ENCODE assay signal across 8 mouse cellular contexts in the genomic region with DNA sequence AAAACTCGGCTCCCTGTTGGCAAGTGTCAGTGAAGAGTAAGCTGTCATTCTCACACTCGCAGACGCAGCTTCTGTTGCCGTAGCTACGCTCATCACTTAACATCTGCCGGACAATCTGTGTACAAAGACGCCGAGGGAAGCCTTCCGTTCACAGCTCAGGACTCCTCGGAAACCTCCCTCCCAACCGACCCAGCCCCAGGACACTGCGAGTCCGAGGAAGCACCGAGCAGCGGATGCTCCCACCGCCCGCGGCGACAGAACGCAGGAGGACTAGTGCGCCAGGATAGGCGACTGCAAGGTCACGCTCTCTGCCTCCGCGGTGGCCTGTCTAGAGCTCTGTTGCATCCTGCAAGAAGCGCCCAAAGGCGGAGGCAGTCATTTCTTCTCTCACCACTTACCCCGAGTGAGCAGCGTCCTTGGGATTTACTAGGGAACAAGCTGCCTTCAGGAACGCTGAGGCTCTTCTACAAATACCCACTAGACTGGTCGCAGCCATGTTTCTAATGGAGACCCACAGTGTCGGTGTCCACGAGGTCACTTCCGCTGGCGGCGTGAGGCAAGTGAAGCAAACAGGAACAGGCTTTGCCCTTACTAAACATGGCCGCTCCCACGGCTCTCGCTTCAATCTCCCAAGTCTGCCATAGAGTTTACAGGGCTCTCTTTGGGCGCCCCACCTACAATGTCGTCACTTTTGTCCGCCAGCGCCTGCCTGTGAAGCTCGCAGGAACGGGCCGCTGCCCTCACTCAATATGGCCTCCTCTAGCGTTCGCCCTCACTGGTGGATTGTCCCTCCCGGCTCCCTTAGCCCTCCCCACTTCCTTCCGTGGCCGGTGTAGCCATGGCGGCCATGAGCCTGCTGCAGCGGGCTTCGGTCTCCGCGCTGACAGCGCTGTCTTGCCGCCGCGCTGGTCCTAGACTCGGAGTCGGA. TPM values are rescaled to one million over a fixed set of nuclear protein-coding genes. Genes with fewer than 3 reads are reported as not detected.
DNase-seq lines count a peak whose midpoint lies in the region; ATAC-seq and TF ChIP-seq lines count a peak whose summit lies in the region.

A gene (plus strand): TSS at position 747 of the 928 bp plus-strand sequence.

- 0 out of 2 replicates have a peak, but pooled peaks have one; percentile 10 for TF ChIP-seq CTCF in liver, embryonic 14.5 days (IDR thresholded peaks at IDR 0.05; ENCODE audit: low read depth)
- TF ChIP-seq CTCF in stomach, postnatal 0 days (IDR thresholded peaks at IDR 0.05; ENCODE audit: low read depth) = no peak; the same call in 1 of the 2 replicates

- peaks cover 24% of the 10 kb centered on the region for H3K4me1 ChIP-seq in forebrain, embryonic 10.5 days
- peaks cover 19% of the 10 kb centered on the region for H3K4me1 ChIP-seq in heart, embryonic 15.5 days (replicated peaks)
- H3K4me1 ChIP-seq in liver, embryonic 14.5 days (replicated peaks; ENCODE audit: control insufficient read depth in 2 of 2, insufficient read depth in 2 of 2, low read length in 1 of 2) = peaks cover 12 to 14% of the 10 kb centered on the region in 2 experiments
- H3K4me1 ChIP-seq in neural tube, embryonic 11.5 days (ENCODE audit: control insufficient read depth, insufficient read depth, low read length) = peaks cover 8% of the 10 kb centered on the region; the same call in 1 of the 2 replicates
- H3K4me1 ChIP-seq in stomach, postnatal 0 days (replicated peaks; ENCODE audit: control insufficient read depth, insufficient read depth) = no peaks in the 10 kb centered on the region

- under 1% methylated on average over 62 of the region's 62 CpGs for WGBS in forebrain, embryonic 10.5 days
- WGBS in heart, embryonic 15.5 days = under 1% methylated on average over 62 of the region's 62 CpGs
- WGBS in liver, embryonic 14.5 days (ENCODE audit: insufficient replicate concordance) = under 1% methylated on average over 62 of the region's 62 CpGs
- WGBS in neural tube, embryonic 11.5 days = under 1% methylated on average over 62 of the region's 62 CpGs
- under 1% methylated on average over 60 of the region's 62 CpGs for WGBS in stomach, postnatal 0 days

- peak within 1 kb of the TSS; percentile 78 for H3K9ac ChIP-seq in heart, embryonic 15.5 days
- H3K9ac ChIP-seq in liver, embryonic 14.5 days (replicated peaks) = peak within 1 kb of the TSS; percentile 75
- peak within 1 kb of the TSS; percentile 85 for H3K9ac ChIP-seq in neural tube, embryonic 11.5 days (ENCODE audit: low read length)
- peak within 1 kb of the TSS; percentile 77 for H3K9ac ChIP-seq in stomach, postnatal 0 days (ENCODE audit: low read length)

- peak within 1 kb of the TSS; percentile 64 for H3K4me2 ChIP-seq in heart, embryonic 15.5 days
- peak within 1 kb of the TSS; percentile 76 for H3K4me2 ChIP-seq in liver, embryonic 14.5 days (ENCODE audit: low read depth)
- peak within 1 kb of the TSS; percentile 79 for H3K4me2 ChIP-seq in neural tube, embryonic 11.5 days (ENCODE audit: low read depth)
- H3K4me2 ChIP-seq in stomach, postnatal 0 days (replicated peaks; ENCODE audit: low read depth) = peak within 1 kb of the TSS; percentile 95

- H3K9me3 ChIP-seq in forebrain, embryonic 10.5 days = no peaks in the 10 kb centered on the region
- no peaks in the 10 kb centered on the region for H3K9me3 ChIP-seq in heart, embryonic 15.5 days (replicated peaks)
- H3K9me3 ChIP-seq in liver, embryonic 14.5 days (ENCODE audit: control insufficient read depth, low read length) = no peaks in the 10 kb centered on the region
- no peaks in the 10 kb centered on the region for H3K9me3 ChIP-seq in neural tube, embryonic 11.5 days (ENCODE audit: control insufficient read depth, low read length)
- H3K9me3 ChIP-seq in stomach, postnatal 0 days (ENCODE audit: control insufficient read depth, low read length) = no peaks in the 10 kb centered on the region

- H3K27ac ChIP-seq in forebrain, embryonic 10.5 days = peak within 1 kb of the TSS; percentile 91
- peak within 1 kb of the TSS; percentile 93 for H3K27ac ChIP-seq in heart, embryonic 15.5 days
- peak within 1 kb of the TSS; percentile 48 for H3K27ac ChIP-seq in liver, embryonic 14.5 days
- peak within 1 kb of the TSS; percentile 73 for H3K27ac ChIP-seq in neural tube, embryonic 11.5 days (ENCODE audit: low read depth, low read length)
- peak within 1 kb of the TSS; percentile 83 for H3K27ac ChIP-seq in stomach, postnatal 0 days (replicated peaks)

- TF ChIP-seq EP300 in liver, embryonic 14.5 days (IDR thresholded peaks at IDR 0.05; ENCODE audit: low read depth) = no peak
- TF ChIP-seq EP300 in stomach, postnatal 0 days (optimal IDR thresholded peaks at IDR 0.05) = no peak

- DNase-seq in CD8-positive naive resting alpha-beta T cell, adult 2 months (ENCODE audit: low read depth in 2 of 2, low spot score in 2 of 2) = peak; percentile 96 to 97
- peak; percentile 98 for DNase-seq in c-Kit-positive CD71-negative TER-119-negative erythroid progenitor cells, embryonic 14.5 days (ENCODE audit: low read depth)
- peak; percentile 98 for DNase-seq in forebrain, embryonic 10.5 days (ENCODE audit: extremely low spot score, low spot score)
- peak; percentile 98 to 99 for DNase-seq in kidney, postnatal 25 days
- DNase-seq in liver, embryonic 14.5 days (ENCODE audit: low read depth in 3 of 3, low spot score in 3 of 3) = peak; percentile 98
- peak; percentile 97 for DNase-seq in neural tube, embryonic 11.5 days (ENCODE audit: low spot score)
- peak; percentile 99 for DNase-seq in stomach, postnatal 0 days (ENCODE audit: low spot score)

- no peaks in the 10 kb centered on the region for H3K27me3 ChIP-seq in forebrain, embryonic 10.5 days (ENCODE audit: poor library complexity, severe bottlenecking)
- H3K27me3 ChIP-seq in heart, embryonic 15.5 days = no peaks in the 10 kb centered on the region
- no peaks in the 10 kb centered on the region for H3K27me3 ChIP-seq in liver, embryonic 14.5 days (ENCODE audit: control insufficient read depth, insufficient read depth, low read length)
- H3K27me3 ChIP-seq in neural tube, embryonic 11.5 days (ENCODE audit: control insufficient read depth, insufficient read depth, low read length) = no peaks in the 10 kb centered on the region
- H3K27me3 ChIP-seq in stomach, postnatal 0 days (ENCODE audit: control insufficient read depth, insufficient read depth, low read length) = no peaks in the 10 kb centered on the region

- peak within 1 kb of the TSS; percentile 88 for H3K4me3 ChIP-seq in forebrain, embryonic 10.5 days
- peak within 1 kb of the TSS; percentile 63 for H3K4me3 ChIP-seq in heart, embryonic 15.5 days
- H3K4me3 ChIP-seq in liver, embryonic 14.5 days (ENCODE audit: insufficient read depth in 1 of 2, low read depth in 2 of 2, low read length in 2 of 2) = peak within 1 kb of the TSS; percentile 93 to 97
- H3K4me3 ChIP-seq in neural tube, embryonic 11.5 days (ENCODE audit: low read depth, low read length) = peak within 1 kb of the TSS; percentile 91
- peak within 1 kb of the TSS; percentile 89 for H3K4me3 ChIP-seq in stomach, postnatal 0 days (ENCODE audit: low read depth, low read length)

- ATAC-seq in heart, embryonic 15.5 days (replicated peaks; ENCODE audit: insufficient number of reproducible peaks, insufficient read depth, low FRiP score, low read depth) = peak; percentile 97
- ATAC-seq in liver, embryonic 14.5 days (ENCODE audit: insufficient read depth) = peak; percentile 91
- peak; percentile 92 for ATAC-seq in neural tube, embryonic 11.5 days (ENCODE audit: insufficient read depth, low FRiP score, low TSS enrichment)
- peak; percentile 99 for ATAC-seq in stomach, postnatal 0 days (ENCODE audit: low FRiP score, low TSS enrichment)

- peaks cover 52% of the 10 kb centered on the region for H3K36me3 ChIP-seq in forebrain, embryonic 10.5 days (replicated peaks)
- H3K36me3 ChIP-seq in heart, embryonic 15.5 days = peaks cover 29% of the 10 kb centered on the region
- peaks cover 7% of the 10 kb centered on the region for H3K36me3 ChIP-seq in liver, embryonic 14.5 days (replicated peaks; ENCODE audit: control insufficient read depth, insufficient read depth, low read depth)
- peaks cover 3% of the 10 kb centered on the region; the same call in 1 of the 2 replicates for H3K36me3 ChIP-seq in neural tube, embryonic 11.5 days (ENCODE audit: control insufficient read depth, insufficient read depth, low read length)
- H3K36me3 ChIP-seq in stomach, postnatal 0 days (ENCODE audit: control insufficient read depth, insufficient read depth, low read length) = peaks cover 11% of the 10 kb centered on the region; the same call in 1 of the 2 replicates

RNA-seq across cellular contexts. Expression of the gene that starts here (rescaled TPM):
- 256 and 258 TPM in 2 replicates for polyA plus RNA-seq in forebrain, embryonic 10.5 days (2016; fragmentation: Nextera tagmentation; extraction: Ambion mirVana)
- 447 and 650 TPM in 2 replicates for polyA plus RNA-seq in heart, embryonic 15.5 days (2015; fragmentation: Nextera tagmentation; extraction: Ambion mirVana)
- polyA plus RNA-seq in liver, embryonic 14.5 days (2012; rRNA removed) = 90.6 and 112 TPM in 2 replicates
- polyA plus RNA-seq in liver, embryonic 14.5 days (2014; fragmentation: Nextera tagmentation; extraction: Ambion mirVana) = 157 and 163 TPM in 2 replicates
- 280 and 290 TPM in 2 replicates for polyA plus RNA-seq in neural tube, embryonic 11.5 days (2014; fragmentation: Nextera tagmentation; extraction: Ambion mirVana)
- polyA plus RNA-seq in stomach, postnatal 0 days (2015; fragmentation: Nextera tagmentation; extraction: Ambion mirVana) = 322 and 327 TPM in 2 replicates

Comparison
In these comparisons a context has a peak if more than half of its experiments do, and no peak if none do; other contexts are left out.
1. Peak in every context shown above with its lines: DNase-seq, ATAC-seq, H3K4me3 ChIP-seq and H3K27ac ChIP-seq.